Mouse (Mus musculus) adrenal gland, adult 8-10 months (tissue): ENCODE measurements around the gene Slc22a2. TPM values are rescaled to one million over a fixed set of nuclear protein-coding genes. Genes with fewer than 3 reads are reported as not detected.
"Not testable (repeated sequence)": the region's sequence is repeated elsewhere in the genome, so short reads cannot be mapped to it uniquely, and the experiment has no call there.

Source experiments
- DNase-seq: peaks from one replicate; pipeline ENCODE4 v3.0.0; 2022
- total RNA-seq, 4 experiments: library from RNA; stranded (reverse); gene quantifications; 2 replicates each; pipeline ENCODE4 v1.2.4; 2022

Gene Slc22a2
- total RNA-seq, 4 experiments from 2014 or later: 0.16 to 0.24 TPM; not detected in 2

DNA sequence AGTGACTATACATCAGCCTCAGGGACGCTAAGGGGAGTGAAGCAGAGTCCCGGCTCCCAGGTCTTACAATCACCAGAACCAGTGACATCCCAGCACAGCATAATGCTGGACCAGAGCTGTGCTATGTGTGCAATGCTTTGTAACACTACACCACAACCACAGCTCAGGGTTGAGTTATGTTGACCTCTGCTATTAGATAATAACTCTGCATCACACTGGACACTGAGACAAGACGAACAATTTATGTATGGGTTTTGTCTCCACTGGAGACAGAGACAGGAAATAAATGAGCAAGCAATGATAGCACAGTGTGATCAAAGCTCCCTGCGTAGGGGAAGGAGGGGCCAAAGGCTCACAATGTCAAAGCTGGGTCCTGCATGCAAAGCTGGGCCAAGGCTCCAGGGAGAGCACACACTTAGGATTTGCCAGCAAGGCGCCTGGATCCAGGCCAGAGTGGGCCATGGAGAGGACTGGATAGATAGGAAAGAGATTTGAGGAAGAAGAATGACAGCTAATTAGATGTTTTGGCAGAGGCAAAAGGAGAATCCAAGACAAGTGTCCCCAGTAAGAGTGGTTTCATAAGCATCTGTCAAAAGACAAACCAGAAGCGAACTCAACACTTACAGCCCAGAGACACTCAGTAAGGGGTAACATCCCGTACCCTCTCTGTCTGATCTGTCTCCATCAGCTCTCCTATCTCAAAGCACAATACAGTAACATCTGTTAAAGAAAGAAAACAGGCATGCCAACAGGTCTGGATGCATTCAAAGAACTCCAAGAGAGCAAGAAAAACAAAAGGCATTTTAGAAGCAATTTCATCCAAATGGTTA lies 48.1 kb downstream of the Slc22a2 start:
- DNase-seq: peak; percentile 46

DNA sequence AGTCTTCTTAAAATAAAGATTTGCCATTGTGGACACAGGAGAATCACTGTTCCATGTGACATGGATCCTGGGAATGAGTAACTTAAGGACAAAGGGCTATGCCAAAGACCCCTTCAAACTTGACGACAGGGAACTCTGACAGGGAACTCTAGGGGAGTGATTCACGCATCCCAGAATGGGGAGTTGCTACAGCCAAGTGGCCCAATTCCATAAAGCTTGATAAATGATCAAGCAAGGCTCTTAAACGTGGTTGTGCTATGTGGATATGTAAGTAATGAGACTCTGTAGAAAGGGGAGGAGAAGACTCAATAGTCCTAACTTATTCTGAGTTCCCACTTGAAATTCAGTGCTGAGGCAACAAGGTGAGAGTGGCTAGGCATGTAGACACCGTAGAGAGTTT lies 50.9 kb downstream of the Slc22a2 start:
- DNase-seq: no peak

DNA sequence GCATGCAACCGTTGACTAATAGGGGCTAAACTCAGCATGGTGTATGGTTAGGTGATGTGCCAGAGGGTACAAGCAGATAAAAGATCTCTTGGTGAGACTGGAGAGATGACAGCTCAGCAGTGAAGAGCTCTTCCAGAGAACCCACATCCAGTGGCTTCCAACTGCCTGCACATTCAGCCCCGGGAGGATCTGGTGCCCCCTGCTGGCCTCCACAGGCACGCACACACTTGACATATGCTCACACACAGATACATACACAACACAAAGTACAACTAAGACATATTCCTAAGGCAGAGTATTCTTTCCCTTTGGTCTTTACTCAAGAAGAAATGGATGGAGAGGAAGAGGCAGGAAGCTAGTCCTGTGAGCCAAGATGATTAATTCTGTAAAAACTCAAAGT lies 55.7 kb downstream of the Slc22a2 start:
- no peak for DNase-seq

DNA sequence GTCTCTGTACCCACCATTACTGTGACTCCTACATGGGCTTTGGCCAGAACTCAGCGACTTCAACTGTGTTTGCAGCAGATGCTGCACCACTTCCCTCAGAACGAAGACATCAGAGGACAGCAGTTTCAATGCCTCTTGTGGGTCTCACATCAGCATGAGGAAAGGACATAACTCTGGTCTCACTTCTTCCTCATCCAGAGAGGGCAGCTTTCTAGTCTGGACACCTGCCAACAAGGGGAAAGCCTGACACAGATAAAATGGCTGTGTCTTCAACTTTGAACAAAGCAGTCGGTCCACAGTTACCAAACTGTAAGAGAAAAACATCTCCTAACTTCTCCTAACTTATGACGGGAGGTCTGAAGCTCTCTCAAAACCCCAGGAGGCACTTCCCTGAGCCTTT lies 57.2 kb downstream of the Slc22a2 start:
- no peak for DNase-seq

DNA sequence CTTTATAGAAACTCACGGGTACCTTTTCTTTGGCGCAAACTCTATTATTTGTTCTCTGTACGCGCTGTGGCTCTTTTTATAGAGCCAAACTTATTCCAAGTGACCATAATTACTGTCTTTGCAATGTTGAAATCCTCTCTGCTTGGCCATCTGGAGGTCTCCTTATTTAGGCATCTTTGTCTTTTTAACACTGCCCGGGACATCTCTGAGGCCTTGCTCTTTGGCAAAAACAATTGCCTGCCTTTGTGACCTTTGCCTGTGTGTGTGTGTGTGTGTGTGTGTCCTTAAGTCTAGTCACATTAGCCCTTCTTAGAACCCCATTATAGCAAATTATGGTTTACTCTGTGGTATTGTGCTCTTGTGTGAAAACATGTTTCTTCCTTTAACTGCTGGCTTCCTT lies 61.5 kb downstream of the Slc22a2 start:
- no peak for DNase-seq

DNA sequence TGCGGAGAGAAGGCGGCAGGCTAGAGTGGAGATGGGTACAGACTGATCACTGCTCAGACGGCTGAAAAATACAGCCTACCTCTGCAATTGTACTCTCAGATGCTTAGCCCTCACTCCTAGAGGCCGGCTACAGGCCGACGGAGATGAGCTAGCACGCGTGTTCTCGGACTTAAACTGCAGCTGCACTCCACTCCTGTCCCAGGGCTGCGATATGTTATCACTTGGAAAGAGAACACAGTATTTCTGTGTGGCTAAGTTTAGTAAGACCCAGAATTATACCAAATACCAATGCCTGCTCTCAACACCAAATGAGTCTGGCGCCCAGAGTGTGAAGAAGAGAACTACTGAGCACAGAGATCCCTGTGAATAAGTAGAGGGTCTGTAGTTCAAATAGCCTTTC lies 68.7 kb downstream of the Slc22a2 start:
- no peak for DNase-seq

DNA sequence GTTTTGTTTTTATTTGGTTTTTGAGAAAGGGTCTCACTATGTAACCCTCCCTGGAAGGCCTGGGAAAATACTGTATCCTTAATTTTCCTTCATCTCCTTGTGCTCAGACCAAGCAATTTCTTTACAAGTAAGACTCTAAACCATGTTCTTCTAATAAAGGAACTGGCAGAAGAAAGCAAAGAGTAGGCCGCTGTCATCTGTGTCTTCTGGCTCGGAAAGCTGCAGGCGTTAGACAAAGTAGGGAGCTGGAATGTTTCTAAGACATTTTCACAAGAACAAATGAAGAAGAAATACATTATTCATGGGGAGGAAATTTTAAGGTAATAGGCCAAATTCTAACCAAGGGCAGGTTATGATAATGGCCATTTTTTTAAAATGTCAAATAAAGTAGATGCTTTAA lies 70.1 kb downstream of the Slc22a2 start:
- no peak for DNase-seq

DNA sequence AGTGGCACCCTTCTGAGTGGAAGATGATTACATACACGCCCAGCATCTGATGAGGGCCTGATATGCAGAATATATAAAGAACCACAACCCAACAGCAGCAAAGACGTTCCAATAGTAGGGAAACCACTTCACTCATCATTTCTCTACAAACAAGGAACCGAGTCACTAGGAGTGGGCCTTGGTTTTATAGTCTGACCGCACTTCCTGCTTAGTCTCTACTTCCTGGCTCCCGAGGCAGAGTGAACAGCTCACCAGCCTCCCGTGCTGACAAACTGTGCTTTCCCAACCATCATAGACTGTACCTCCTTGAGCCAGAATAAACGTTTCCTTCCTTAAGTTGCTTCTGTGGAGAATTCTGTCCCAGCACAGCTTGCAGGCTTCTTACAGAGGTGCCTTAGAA lies 71.9 kb downstream of the Slc22a2 start:
- DNase-seq: no peak

DNA sequence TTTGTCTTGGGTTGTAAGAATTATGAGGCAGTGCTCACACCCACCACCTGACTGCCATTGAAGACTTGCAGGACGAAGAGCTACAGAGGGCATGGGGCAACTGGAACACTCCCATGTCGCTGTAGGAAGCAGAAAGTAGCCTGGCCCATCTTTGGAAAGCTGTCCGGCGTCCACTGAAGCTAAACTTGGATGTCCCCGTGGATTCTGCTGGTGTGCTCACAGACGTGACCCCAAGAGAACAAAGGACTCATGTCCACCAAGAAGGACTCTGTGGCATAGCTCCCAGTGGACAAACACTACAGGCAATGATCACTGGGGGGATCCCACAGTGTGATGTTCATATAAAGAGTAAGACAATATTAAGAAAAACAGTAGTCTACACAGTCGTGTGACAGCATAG lies 74.9 kb downstream of the Slc22a2 start:
- DNase-seq: no peak

DNA sequence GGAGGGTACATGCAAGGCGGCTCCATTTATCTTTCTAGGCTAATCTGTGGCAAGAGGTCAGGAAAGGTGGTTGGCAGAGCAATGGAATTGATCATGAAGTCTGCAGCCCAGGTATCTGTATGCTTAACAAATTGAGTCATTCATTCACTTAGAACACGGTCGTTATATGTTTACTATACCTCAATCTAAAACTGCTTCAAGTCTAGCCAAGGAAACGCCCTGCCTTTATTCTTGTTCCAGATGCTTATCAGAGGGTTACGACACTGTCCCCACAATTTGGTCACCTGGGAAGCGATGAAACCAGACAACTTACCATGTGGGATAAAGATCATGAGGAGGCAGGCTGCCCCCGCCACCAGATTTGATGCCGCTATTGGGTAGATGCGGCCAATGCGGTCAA lies 75.3 kb downstream of the Slc22a2 start:
- no peak for DNase-seq

DNA sequence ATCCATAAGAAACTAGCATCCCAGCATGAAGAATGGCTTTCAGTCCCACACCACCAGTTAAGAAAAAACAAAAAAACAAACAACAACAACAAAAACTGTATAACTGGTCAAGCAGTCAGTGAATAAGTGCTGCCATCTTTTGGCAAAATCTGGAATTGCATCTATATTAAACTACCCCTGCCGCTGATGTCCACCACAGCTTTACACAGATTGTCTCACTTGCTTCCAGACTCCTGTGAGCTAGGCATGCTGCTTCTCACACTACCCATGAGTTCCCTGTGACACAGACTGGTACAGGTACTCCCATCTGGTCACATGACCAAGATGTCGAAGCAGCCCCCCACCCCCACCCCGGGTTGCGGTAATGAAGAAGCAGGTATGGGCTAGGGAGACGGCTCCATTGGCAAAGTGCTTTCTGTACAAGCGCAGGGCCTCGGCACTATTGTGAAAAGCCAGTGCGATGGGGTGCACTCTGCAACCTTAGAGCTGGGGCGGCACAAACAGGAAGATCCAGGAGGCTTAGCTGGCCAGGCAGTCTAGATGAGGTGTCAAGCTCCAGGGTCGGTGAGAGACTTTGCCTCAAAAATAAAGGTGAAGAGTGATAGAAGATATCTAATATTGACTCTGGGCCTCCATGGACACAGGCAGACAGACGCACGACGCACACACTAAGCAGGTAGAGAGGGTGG lies 76.8 kb downstream of the Slc22a2 start:
- no peak for DNase-seq

DNA sequence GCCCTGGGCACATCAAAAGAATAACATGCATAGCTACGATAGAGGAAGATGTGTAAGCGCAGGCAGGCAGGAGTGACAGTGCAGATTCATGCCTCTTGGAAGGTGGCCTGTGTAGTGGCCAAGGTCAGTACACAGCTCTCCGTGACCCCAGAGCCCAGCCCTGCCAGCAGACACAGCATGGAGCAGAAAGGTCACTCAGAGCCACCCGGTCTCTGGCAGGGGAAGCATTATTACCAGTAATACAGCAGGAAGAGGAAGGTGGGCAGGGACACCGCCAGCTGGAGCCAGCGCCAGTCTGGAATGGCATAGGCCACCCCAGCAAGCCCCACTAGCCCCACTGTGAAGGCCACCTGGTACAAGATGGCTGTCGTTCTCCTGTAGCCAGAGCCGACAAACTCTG lies 80.2 kb downstream of the Slc22a2 start:
- DNase-seq: peak; percentile 44

DNA sequence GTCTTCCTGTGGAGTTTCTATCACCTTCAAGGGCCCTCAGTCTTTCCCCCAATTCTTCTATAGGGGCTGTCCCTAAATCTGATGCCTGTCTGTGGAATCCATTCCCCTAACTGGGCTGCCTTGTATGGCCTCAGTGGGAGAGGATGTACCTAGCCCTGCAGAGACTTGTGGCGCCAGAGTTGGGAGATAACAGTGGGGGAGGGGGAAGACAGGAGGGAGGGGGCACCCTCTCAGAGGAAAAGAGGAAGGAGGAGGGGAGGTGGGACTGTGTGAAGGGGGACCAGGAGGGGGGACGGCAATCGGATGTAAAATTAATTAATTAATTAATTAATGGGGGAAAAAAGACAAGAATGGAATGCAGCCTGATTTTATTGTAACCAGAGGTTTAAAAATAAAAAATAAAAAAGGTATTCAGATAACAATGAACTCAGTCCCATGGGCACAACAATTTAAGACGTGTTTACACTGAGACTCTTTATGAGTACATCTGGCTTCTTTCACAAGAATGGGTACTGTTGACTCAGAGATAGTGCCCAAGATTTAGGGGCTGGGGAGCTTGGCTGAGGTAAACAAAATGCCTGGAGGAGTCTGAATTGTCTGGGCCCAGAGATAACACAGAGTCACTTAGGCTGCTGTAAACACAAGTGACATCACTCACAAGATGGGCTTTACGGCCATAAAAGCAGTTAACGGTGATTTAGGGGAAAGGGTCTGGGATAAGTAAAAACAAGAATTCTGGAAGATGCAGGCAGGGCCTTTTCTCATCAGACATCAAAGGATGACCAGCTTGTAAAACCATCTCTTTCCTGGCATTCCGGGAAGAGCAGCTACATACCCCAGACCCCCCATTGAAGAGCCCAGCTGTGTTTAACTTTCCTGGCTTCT lies 84.8 kb downstream of the Slc22a2 start:
- DNase-seq: no peak

DNA sequence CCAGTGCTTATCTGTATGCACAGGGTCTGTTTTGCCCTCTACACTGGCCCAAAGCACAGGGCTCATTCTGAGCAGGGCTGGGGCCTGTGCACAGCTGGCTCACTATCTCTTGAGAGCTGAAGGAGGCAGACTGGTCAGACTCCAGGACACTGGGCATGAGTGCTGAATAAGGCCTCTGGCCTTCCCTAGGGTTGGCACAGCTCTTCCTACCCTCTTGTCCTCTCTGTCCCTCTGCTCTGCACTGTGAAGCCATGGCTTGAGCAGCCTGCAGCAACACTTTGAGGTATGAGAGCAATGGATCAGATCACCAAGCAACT lies 85.4 kb downstream of the Slc22a2 start:
- no peak for DNase-seq

DNA sequence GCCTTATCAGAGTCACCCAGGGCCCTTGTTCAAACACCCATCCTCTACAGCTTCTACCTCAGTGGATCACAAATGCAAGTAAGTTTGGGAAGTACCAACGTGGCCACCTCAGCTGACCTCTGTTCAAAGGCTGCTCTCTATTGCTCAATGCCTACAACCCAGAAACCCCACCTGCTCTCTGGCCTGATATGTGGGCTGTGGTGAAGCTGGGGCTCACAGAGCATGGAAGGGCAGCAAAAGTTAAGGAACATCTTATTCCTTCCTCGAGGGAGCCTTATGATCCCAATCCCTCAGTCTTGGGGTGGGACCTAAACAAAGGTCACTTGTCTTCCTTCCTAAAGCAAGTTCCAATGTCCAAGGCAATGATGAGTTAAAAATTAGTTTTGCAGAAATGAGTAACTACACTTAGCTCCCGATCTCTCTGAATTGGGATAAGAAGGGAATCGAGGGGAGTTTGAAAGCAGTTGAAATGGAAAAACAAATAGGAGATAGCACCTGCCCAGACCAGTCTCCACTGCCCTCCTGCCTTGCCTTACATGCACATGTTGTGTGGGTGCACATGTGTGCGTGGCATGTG lies 87.2 kb downstream of the Slc22a2 start:
- DNase-seq: no peak

DNA sequence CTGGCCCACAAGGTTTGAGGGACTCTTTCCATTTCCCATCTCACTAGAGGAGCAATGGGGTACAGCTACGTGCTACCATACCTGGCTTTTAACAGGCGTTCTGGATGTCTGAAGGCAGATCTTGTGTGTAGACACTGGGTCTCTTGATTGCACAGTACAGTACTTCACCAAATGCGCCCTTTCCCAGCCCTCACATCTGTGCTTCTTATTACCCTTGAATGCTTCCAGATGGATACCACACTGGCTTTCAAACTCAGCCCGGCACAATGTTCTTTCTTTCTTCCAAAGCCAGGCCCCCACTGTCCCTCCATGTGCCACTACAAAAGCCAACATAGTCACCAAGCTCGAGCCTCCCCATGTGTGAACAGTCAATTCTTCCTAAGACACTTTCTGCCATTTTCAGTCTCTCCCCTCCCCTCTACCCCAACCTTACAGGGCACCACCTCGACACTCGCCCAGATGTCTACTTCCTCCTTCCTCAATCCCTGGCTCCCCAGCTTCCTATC lies 88.4 kb downstream of the Slc22a2 start:
- no peak for DNase-seq

DNA sequence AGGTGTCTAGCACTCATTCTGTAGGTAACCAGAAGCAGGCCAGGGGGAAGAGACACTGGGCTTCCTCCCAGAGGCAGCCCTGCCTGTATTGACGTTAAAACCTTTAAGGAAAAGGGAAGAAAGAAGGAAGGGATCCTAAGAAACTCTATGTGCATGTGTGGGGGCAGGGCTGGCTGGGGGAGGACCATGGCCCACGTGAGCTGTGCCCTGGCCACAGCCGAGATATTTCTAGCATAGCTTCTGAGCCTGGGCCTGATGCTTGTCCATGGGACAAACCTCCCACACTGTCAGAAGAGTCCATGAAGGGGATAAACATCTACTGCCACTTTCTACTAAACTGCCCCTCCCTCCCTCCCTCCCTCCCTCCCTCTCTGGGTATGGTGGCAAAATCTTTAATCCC lies 89.9 kb downstream of the Slc22a2 start:
- DNase-seq: no peak

DNA sequence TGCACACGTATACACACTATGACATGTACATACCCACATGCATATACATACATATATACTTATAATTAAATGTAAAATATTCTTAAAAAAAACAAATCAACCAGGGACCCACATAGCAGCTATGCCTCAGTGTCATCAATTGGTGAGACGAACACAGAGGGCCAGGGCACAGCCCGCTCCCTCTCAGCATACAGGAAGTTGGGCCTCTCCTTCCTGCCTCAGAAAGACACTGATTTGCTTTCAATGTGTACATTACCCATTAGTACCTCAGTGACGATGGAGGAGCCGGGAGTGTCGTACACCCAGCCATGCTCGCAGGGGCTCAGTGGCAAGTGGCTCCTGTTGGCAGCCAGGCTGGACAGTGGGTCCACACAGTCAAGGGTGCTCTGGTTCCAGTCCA lies 91.0 kb downstream of the Slc22a2 start:
- DNase-seq: not testable (repeated sequence)

DNA sequence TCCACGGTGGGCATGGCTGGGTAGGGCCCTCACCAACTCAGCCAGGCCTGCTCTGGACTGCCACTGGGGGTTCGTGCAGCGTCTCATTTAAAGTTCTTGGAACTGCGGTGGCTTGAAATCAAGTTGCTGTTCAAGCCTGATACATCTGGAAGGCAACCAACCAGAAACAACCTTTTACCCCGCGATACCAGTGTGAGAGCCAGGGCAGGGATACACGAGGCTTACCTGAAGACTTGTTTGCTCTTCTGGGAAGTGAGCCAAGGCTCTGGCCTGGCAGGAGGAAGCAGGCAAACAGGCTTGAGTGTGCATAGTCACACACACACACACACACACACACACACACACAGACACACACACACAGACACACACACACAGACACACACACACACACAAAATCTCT lies 91.7 kb downstream of the Slc22a2 start, which contains the start of gene Slc22a1:
Gene Slc22a1, minus strand, starts transcription at position 184 of the 400 bp plus-strand sequence.
- DNase-seq: no peak

DNA sequence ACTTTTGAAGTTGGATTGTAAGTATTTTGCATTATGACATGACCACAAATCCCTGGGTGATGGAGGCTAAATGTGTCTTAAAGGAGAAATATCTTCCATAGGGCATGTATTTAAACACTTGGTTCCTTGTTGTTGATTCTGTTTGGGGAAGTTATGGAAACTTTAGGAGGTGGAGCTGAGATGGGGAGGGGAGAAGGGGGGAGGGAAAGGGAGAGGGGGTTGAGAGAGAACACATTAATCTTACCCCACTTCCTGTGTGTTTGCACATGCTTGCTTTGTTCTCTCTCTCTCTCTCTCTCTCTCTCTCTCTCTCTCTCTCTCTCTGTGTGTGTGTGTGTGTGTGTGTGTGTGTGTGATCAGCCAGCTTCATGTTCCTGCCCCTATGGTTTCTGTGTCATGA lies 93.2 kb downstream of the Slc22a2 start:
- no peak for DNase-seq
